Mouse (Mus musculus): ENCODE data around the gene Sec1. TPM values are rescaled to one million over a fixed set of nuclear protein-coding genes. Genes with fewer than 3 reads are reported as not detected.

Gene Sec1
- total RNA-seq, 2 experiments from 2014 or later: 2.2 to 2.3 TPM

DNA sequence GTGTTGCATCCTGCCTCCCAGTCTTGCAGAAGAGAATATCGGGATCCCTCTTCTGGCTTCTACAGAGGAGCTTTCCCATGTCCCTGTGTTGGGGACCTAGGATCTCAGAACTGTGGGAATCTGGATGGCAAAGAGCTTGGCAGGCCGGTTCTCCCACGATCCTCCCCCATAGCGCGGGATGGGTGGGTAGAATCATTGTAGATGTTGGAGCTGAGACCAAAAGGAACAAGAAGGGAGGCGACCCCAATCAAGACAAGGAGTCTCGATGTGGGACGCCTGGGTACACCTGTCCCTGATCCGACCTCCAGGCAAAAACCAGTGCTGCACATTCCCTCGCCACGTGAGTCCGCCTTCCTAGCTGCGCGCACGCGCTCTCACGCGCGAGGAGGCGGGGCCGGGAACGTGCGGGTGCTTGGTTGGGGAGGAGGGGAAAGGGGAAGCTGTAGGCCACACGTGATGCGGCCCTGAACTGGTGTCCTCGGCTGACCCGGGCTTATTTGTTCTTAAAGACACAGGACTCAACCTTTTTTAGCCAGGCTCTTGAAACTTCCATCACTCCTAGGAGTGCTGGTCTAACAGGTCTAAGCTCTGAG lies 13.3 kb upstream of the Sec1 start:
- Histone ChIP-seq H3K27ac (peak overlapping the region; percentile 99), H3K4me3 (peak overlapping the region; percentile 72)
- DNase-seq (ENCODE audit: low spot score in 2 of 2): peak; percentile 92 to 96
- no peak for TF ChIP-seq CTCF (conservative IDR thresholded peaks at IDR 0.05)

DNA sequence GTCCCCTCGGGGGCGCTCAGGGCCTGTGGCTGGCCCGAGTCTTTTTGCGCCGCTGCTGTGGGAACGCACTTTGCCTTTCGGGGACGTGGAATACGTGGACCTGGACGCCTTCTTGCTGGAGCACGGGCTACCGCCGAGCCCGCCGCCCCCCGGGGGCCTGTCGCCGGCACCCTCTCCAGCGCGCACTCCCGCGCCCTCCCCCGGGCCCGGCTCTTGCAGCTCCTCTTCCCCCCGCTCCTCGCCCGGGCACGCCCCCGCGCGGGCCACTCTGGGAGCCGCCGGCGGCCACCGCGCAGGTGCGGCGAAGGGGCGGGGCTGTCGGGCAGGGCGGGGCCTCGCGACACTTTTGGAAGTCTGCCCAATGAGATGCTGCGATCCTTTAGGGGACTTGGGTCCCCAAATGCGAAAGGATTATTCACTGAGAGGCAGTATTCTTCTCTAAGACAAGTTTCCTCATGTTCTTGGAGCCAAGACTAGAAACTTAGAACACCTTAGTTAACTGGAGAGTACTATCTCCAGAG lies 12.6 kb upstream of the Sec1 start:
- peak; percentile 76 to 82 for DNase-seq (ENCODE audit: low spot score in 2 of 2)
- Histone ChIP-seq H3K27ac (peak overlapping the region; percentile 99), H3K4me3 (peak overlapping the region; percentile 72)
- TF ChIP-seq CTCF (conservative IDR thresholded peaks at IDR 0.05): peak; percentile 18; the same call in 1 of the 2 replicates

DNA sequence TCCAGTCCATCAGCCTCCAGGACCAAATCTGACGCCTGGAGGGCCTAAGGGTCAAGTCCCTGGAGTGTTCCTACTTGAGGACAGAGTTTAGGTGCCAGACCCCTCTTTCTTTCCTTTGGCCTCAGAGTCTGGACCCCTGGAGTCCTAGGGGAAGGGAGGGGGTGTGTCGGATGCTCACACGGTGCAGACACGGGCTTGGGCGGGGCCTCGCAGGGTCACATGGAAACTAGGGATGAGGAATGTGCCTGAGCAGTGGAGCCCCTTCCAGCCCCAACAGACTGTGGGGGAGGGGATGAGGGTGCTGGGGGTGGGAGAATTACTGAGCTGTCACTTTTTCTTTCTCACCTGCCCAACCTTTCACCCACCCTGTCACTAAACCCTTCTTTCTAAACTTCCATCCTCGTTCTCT lies 11.7 kb upstream of the Sec1 start:
- peak overlapping the region; percentile 99 for H3K27ac ChIP-seq
- no peak for TF ChIP-seq CTCF (conservative IDR thresholded peaks at IDR 0.05)

DNA sequence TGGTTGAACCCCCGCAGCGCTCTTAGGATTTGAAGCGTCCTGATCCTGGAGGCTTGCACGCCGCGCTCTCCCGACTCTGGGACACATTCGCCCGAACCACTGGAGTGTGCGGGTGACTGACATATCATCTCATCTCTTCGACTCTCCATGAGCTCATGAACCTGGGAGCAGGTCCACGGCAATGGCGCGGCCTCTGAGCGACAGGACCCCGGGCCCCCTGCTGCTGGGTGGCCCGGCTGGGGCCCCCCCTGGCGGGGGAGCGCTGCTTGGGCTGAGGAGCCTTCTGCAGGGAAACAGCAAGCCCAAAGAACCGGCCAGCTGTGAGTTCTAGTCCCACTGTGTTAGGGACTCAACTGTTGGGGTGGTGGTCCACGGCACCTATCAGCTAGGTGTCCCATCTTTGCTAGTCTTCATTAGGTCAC lies 11.3 kb upstream of the Sec1 start:
- TF ChIP-seq CTCF (conservative IDR thresholded peaks at IDR 0.05): peak; percentile 47
- H3K4me3 ChIP-seq: peak overlapping the region; percentile 72
- no peak for DNase-seq (ENCODE audit: low spot score in 2 of 2)
- peak overlapping the region; percentile 99 for H3K27ac ChIP-seq

More for the DNA sequence above, 11.7 kb upstream of the Sec1 start:
- peak; percentile 83 to 84 for DNase-seq (ENCODE audit: low spot score in 2 of 2)
- peak overlapping the region; percentile 72 for H3K4me3 ChIP-seq

DNA sequence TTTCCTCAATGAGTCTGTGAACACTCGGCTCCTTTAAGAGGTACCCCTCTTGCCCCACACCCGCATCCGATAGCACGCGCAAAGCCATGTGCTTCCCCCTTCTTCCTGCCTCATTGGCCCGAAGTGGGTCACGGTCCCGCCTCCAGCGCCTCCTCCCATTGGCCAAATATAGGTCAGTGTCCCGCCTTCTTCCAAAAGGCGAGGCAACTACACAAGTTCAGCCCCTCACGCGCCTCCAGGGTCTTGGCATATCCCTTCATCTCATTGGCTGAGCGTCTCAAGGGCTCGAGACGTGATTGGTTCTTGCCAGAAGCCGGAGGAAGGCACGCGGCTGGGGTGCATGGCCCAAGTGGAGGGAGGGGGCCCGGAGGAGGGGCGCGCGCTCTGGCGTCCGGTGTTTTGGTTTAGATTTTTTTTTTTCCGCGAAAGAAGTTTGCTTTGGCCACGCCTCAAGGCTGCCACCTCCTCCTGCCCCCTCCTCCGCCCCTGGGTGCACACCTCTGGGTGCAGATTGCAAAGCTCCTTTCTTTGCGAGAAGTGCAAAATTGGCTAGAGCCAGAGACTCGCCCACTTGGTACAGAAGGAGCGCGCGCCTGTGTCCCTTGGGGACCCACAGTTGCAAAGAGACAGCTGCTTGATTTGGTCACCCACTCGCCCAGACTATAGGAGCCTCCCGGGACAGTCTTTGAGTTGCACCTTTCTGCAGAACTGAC lies 10.7 kb upstream of the Sec1 start, which contains the start of gene Dbp:
Dbp (plus strand) TSS at position 359 of the 713 bp plus-strand sequence.
- peak; percentile 99 to 100 for DNase-seq (ENCODE audit: low spot score in 2 of 2)
- TF ChIP-seq CTCF (conservative IDR thresholded peaks at IDR 0.05): no peak
- Histone ChIP-seq H3K4me3 (peak within 1 kb of the TSS; percentile 72), H3K27ac (peak within 1 kb of the TSS; percentile 99)

DNA sequence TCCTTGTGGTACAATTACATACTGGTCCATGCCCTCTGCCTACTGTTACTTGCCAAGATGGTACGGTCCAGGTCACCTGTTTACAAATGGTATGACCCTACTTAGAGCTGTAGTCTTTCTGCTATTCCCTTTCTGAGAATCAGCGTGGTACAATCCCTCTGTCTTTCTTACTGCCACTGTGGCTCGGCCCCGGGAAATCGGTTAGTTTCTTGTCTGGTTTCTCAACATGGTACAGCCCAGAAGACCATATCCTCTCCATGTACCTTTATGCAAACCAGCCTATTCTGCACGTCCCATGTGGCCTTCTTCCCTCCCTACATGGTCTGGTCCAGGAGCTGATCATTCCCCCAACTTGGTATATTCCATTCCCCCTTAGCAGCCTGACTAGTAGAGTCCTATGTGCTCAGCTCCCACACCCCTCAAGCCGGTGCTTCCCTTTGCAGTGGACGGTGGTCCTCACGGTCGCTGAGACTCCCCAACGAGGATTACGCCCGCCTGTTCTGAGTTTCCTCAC lies 9.9 kb upstream of the Sec1 start:
- no peak for TF ChIP-seq CTCF (conservative IDR thresholded peaks at IDR 0.05)
- DNase-seq (ENCODE audit: low spot score in 2 of 2): peak; percentile 74 to 84
- H3K4me3 ChIP-seq: peak overlapping the region; percentile 72
- H3K27ac ChIP-seq: peak overlapping the region; percentile 99

DNA sequence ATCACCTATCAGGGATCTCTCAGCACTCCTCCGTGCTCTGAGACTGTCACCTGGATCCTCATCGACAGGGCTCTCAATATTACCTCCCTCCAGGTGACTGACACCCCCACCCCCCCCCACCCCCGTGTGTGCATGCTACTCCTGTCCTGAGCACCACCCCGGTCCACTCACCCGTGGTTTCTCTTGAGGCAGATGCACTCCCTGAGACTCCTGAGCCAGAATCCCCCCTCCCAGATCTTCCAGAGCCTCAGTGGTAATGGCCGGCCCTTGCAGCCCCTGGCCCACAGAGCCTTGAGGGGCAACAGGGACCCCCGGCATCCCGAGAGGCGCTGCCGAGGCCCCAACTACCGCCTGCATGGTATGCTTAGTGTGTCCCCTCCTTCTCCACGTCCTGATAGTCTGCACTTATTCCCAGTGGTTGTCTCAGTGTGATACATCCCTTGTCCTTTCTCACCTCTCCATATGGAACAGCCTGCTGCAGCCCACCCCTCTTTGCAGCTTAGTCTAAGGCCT lies 9.4 kb upstream of the Sec1 start:
- H3K4me3 ChIP-seq: peak overlapping the region; percentile 72
- peak overlapping the region; percentile 99 for H3K27ac ChIP-seq
- no peak for TF ChIP-seq CTCF (conservative IDR thresholded peaks at IDR 0.05)
- DNase-seq (ENCODE audit: low spot score in 2 of 2): no peak

DNA sequence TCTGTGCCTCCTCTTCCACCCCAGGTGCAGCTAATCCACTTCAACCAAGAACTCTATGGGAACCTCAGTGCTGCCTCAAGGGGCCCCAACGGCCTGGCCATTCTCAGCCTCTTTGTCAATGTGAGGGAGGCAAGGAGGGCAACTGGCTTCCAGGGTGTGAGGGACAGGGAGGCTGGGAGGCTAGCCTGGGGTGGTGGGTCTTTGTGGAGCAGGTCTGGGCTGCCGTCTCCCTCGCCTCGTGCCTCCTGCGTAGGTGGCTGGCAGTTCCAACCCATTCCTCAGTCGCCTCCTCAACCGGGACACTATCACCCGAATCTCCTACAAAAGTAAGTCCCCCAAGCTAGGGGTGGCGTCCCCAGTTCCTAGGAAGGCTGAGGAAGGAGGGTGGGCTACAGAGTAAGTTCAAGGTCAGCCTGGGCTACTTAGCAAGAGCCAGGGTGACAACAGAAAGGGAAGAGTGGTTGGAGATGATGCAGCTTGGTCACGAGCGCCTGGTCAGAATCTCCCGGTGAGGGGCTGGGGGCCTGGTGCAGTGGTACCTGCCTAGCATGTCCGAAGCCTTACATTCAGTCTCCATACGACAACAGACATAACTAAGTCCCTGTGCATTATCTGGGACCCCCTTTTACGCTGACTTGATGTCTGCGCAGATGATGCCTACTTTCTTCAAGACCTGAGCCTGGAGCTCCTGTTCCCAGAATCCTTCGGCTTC lies 8.8 kb upstream of the Sec1 start:
- no peak for DNase-seq (ENCODE audit: low spot score in 2 of 2)
- H3K27ac ChIP-seq: peak overlapping the region; percentile 99

DNA sequence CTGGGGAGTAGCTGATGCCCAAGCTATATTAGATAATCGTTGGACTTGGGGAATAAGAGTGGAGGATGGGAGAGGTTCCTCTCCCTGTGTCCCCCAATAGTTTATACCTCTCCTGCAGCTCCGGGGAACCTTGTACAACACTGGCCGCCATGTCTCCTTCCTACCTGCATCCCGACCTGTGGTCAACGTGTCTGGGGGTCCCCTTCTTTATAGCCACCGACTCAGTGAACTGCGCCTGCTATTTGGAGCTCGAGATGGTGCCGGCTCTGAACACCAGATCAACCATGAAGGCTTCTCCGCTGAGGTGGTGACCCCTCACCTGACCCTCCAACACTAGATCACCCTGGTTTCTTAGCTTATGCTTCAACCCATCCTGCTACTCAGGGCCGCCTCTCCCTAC lies 8.1 kb upstream of the Sec1 start:
- Histone ChIP-seq H3K4me3 (no peak overlapping the region), H3K27ac (peak overlapping the region; percentile 99; the same call in 1 of the 2 replicates)
- DNase-seq (ENCODE audit: low spot score in 2 of 2): no peak
- no peak for TF ChIP-seq CTCF (conservative IDR thresholded peaks at IDR 0.05)

More for the DNA sequence above, 8.8 kb upstream of the Sec1 start:
- TF ChIP-seq CTCF (conservative IDR thresholded peaks at IDR 0.05): no peak
- H3K4me3 ChIP-seq: peak overlapping the region; percentile 72; the same call in 1 of the 2 replicates

DNA sequence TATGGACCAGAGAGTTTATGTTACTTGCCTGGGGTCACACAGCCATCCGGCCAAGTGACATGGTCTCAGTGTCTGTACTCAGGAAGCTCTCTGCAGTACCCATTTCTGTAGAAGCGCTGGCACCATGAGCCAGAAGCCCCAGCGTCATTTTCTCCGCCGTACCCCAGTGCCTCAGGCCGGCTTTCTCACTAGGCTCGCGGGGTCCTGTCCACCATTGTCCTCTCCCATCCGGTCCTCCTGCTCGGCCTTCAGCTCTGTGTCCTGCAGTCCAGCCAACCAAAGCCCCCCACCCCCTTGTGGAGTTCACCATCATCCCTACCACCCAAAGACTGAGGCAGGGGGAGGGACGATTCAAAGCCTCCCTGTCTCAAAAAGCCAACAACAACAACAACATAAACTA lies 7.4 kb upstream of the Sec1 start:
- Histone ChIP-seq H3K27ac (peak overlapping the region; percentile 98), H3K4me3 (peak overlapping the region; percentile 57)
- no peak for TF ChIP-seq CTCF (conservative IDR thresholded peaks at IDR 0.05)
- no peak for DNase-seq (ENCODE audit: low spot score in 2 of 2)

DNA sequence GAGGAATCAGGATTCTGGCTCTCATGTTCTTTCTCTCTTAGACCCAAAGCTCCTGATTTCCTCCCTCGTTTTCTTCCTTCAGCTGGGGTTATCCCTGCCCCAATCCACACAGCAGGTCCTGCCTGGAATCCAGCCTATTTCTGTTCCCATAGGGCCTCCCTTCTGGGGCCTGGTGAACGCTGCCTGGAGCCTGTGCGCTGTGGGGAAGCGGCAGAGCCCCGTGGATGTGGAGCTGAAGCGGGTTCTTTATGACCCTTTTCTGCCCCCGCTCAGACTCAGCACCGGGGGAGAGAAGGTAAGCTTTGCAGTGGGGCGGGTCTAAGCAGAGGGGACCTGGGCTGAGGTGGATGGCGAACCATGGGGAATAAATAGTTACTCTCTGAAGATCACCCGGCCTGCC lies 6.9 kb upstream of the Sec1 start:
- DNase-seq (ENCODE audit: low spot score in 2 of 2): no peak
- Histone ChIP-seq H3K4me3 (peak overlapping the region; percentile 57), H3K27ac (peak overlapping the region; percentile 98)
- TF ChIP-seq CTCF (conservative IDR thresholded peaks at IDR 0.05): no peak

DNA sequence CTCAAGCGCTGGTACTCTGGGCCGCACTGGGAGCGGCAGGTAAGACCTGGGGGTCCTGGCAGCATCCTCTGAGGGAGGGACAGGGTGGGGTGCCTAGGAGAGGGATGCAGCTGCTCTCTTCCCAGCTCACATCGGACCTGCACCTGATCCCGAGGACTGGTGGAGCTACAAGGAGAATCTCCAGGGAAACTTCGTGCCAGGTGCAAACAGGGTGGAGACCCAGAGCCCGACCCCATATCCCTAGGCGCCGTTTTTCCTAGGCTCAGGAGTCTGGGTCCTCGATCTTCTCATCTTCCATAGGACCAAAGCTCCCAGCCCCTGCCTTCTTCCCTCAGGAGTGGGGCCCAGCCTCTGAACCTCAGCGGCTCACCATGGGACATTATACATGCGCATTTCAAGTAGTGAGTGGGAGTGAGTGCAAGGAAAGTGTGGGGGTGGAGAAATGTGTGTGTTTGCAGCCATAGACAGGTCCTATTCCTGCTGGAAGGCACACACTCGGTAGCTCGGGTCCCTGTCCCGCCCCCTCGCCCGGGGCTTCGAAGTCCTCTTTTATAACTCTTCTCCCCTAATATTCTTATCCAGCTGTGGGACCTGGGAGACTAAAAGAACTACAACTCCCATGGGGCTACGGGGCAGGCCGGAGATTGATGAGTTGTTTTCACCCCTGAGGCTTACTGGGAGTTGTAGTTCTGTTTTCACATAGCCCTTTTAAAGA lies 6.3 kb upstream of the Sec1 start:
- Histone ChIP-seq H3K4me3 (peak overlapping the region; percentile 57), H3K27ac (peak overlapping the region; percentile 98)
- TF ChIP-seq CTCF (conservative IDR thresholded peaks at IDR 0.05): no peak
- DNase-seq (ENCODE audit: low spot score in 2 of 2): peak; percentile 83 to 87
